Mouse (Mus musculus) cortical plate, adult 2 months (tissue): ENCODE results near the gene Tmco5b. TPM values are rescaled to one million over a fixed set of nuclear protein-coding genes. Genes with fewer than 3 reads are reported as not detected.

Experiments
- H3K27ac ChIP-seq: fragments of 200-500 bp; 2 replicates; pipeline ENCODE4 v1.5.1; 2012; ENCODE audit warnings: low read length, control low read depth, inconsistent platforms; ENCODE audit not compliant: insufficient read depth
- H3K4me1 ChIP-seq: fragments of 200-500 bp; 2 replicates; pipeline ENCODE4 v1.6.1; 2011; ENCODE audit warnings: low read length; ENCODE audit not compliant: control insufficient read depth, insufficient read depth
- H3K4me3 ChIP-seq: fragments of 200-500 bp; 2 replicates; pipeline ENCODE4 v1.5.1; 2011; ENCODE audit warnings: mild to moderate bottlenecking, low read length, control low read depth; ENCODE audit not compliant: insufficient read depth
- CTCF ChIP-seq: fragments of 200-500 bp; IDR thresholded peaks from 2 replicates; pipeline ENCODE4 v1.5.1; 2011; ENCODE audit warnings: mild to moderate bottlenecking, control low read depth, low read length; ENCODE audit not compliant: insufficient read depth; ENCODE audit errors: extremely low read depth
- POLR2A ChIP-seq: fragments of 200-500 bp; IDR thresholded peaks from 2 replicates; pipeline ENCODE4 v1.6.1; 2011; ENCODE audit warnings: mild to moderate bottlenecking, low read length, control low read depth; ENCODE audit not compliant: insufficient read depth; ENCODE audit errors: extremely low read depth
- polyA plus RNA-seq: library from polyadenylated mRNA; depleted of rRNA; stranded (reverse); fragments of >200 nt; gene quantifications from 2 replicates; pipeline ENCODE4 v1.2.3, GENCODE M21; 2012; rRNA removed

Gene Tmco5b
- polyA plus RNA-seq, 1 experiment = 0.13 TPM

- TF ChIP-seq POLR2A = no peak
- no peak for TF ChIP-seq CTCF
- Histone ChIP-seq H3K4me1 (peaks cover 4% of the 10 kb centered on the region; the same call in 1 of the 2 replicates), H3K4me3 (no peak overlapping the region), H3K27ac (no peak overlapping the region)
Measured at GRCm38 (mm10) chr2:113335561-113336294, 50.2 kb downstream of the Tmco5b start.

- TF ChIP-seq CTCF = no peak
- no peak for TF ChIP-seq POLR2A
- H3K4me3 ChIP-seq = no peak overlapping the region
- H3K4me1 ChIP-seq = no peaks in the 10 kb centered on the region
- H3K27ac ChIP-seq = no peak overlapping the region
Measured at GRCm38 (mm10) chr2:113344536-113344935, 59.0 kb downstream of the Tmco5b start.

Other genes starting within 250 kb of the Tmco5b start
- 23.0 and 23.2 TPM in 2 replicates for gene Ryr3, start 68.6 kb upstream of the Tmco5b start, polyA plus RNA-seq
- gene Fmn1, start 42.0 kb downstream of the Tmco5b start, polyA plus RNA-seq = 7.6 and 8.0 TPM in 2 replicates